Mouse (Mus musculus): ENCODE measurements at regions not wholly inside any gene's neighbourhood (a gene's known extent, or its start where the extent isn't known, plus 50 kb on each side); places are given as distances from the start of the nearest gene placed in this dataset.

- TF ChIP-seq CTCF (IDR thresholded peaks at IDR 0.05; ENCODE audit: borderline replicate concordance, insufficient read depth, low read depth, low read length) = no peak
- TF ChIP-seq POLR2A (IDR thresholded peaks at IDR 0.05; ENCODE audit: borderline replicate concordance, insufficient read depth, low read length) = no peak
These were observed 80.3 kb upstream of the Six2 start for GRCm38 (mm10) chr17:85768341-85768740.

Data from cerebellum, adult 2 months (tissue).